Mouse (Mus musculus) liver, postnatal 0 days (tissue): ENCODE results near the gene Osgep.

Experiments used
- CTCF ChIP-seq: sonication (generic); IDR thresholded peaks from 2 replicates; pipeline ENCODE4 v1.5.1; 2016; ENCODE audit warnings: antibody characterized with exemption, low read depth
- EP300 ChIP-seq: IDR thresholded peaks from 2 replicates; pipeline ENCODE4 v1.6.1; 2016; ENCODE audit warnings: antibody characterized with exemption, low read depth, mild to moderate bottlenecking

GRCm38 (mm10) chr14:50969558-50970544 lies 45.2 kb upstream of the Osgep start:
- TF ChIP-seq CTCF (no peak), EP300 (no peak)
